8 mouse cellular contexts compared by ENCODE assay signal in genomic region chr6:134439401-134440021, GRCm38 (mm10). TPM values are rescaled to one million over a fixed set of nuclear protein-coding genes. Genes with fewer than 3 reads are reported as not detected.
DNase-seq lines count a peak whose midpoint lies in the region; ATAC-seq lines count a peak whose summit lies in the region.

No protein-coding gene starts in this region.

- H3K36me3 ChIP-seq in forebrain, embryonic 15.5 days = no peaks in the 10 kb centered on the region
- no peaks in the 10 kb centered on the region for H3K36me3 ChIP-seq in neural tube, embryonic 14.5 days (ENCODE audit: control insufficient read depth, insufficient read depth, low read length)

- 5% methylated on average over 23 of the region's 23 CpGs for WGBS in forebrain, embryonic 15.5 days
- 5% methylated on average over 23 of the region's 23 CpGs for WGBS in neural tube, embryonic 14.5 days

- peaks cover 16% of the 10 kb centered on the region for H3K4me1 ChIP-seq in forebrain, embryonic 15.5 days
- peaks cover 6% of the 10 kb centered on the region; the same call in 1 of the 2 replicates for H3K4me1 ChIP-seq in neural tube, embryonic 14.5 days (ENCODE audit: control insufficient read depth, insufficient read depth, low read length)

- DNase-seq in NIH3T3 (ENCODE audit: low read depth) = peak; percentile 91
- DNase-seq in cerebellum, adult 11 months = peak; percentile 6
- peak; percentile 30 to 35 for DNase-seq in heart, postnatal 14 days
- DNase-seq in left cerebral cortex, postnatal 14 days (ENCODE audit: low spot score in 2 of 2) = peak; percentile 50 to 67
- DNase-seq in thymus, postnatal 14 days = no peak
- no peak for DNase-seq in thymus, postnatal 0 days (ENCODE audit: low spot score)

- intact Hi-C loops in heart, postnatal 14 days (cut with DNase I) = no loop called here
- intact Hi-C loops in left cerebral cortex, postnatal 14 days (cut with DNase I) = no loop called here

- H3K27me3 ChIP-seq in forebrain, embryonic 15.5 days = no peaks in the 10 kb centered on the region
- H3K27me3 ChIP-seq in neural tube, embryonic 14.5 days (ENCODE audit: control insufficient read depth, insufficient read depth, low read length) = no peaks in the 10 kb centered on the region

- ATAC-seq in forebrain, embryonic 15.5 days (replicated peaks) = peak; percentile 92
- peak; percentile 86 for ATAC-seq in neural tube, embryonic 14.5 days (ENCODE audit: low read depth)

- H3K4me2 ChIP-seq in forebrain, embryonic 15.5 days (replicated peaks) = peak overlapping the region; percentile 51
- H3K4me2 ChIP-seq in neural tube, embryonic 14.5 days (ENCODE audit: low read depth, low read length) = peak overlapping the region; percentile 51

- peak overlapping the region; percentile 33 for H3K4me3 ChIP-seq in forebrain, embryonic 15.5 days
- H3K4me3 ChIP-seq in neural tube, embryonic 14.5 days (ENCODE audit: low read depth, low read length) = peak overlapping the region; percentile 17

- H3K27ac ChIP-seq in forebrain, embryonic 15.5 days (replicated peaks) = peak overlapping the region; percentile 71
- H3K27ac ChIP-seq in neural tube, embryonic 14.5 days (ENCODE audit: low read depth, low read length) = peak overlapping the region; percentile 74

- H3K9me3 ChIP-seq in forebrain, embryonic 15.5 days = no peaks in the 10 kb centered on the region
- no peaks in the 10 kb centered on the region for H3K9me3 ChIP-seq in neural tube, embryonic 14.5 days (ENCODE audit: control insufficient read depth, low read length)

- H3K9ac ChIP-seq in forebrain, embryonic 15.5 days (replicated peaks) = peak overlapping the region; percentile 31
- H3K9ac ChIP-seq in neural tube, embryonic 14.5 days (replicated peaks; ENCODE audit: low read depth, low read length) = peak overlapping the region; percentile 47

RNA-seq across cellular contexts. Expression of gene Bcl2l14, which starts 43.4 kb away (rescaled TPM):
- polyA plus RNA-seq in forebrain, embryonic 15.5 days (2015; fragmentation: Nextera tagmentation; extraction: Ambion mirVana) = not detected in 2 replicates
- total RNA-seq in heart, postnatal 14 days (2021) = not detected
- not detected for total RNA-seq in left cerebral cortex, postnatal 14 days (2021)
- 0.09 TPM in 1 of 2 replicates, not detected in the other for polyA plus RNA-seq in neural tube, embryonic 14.5 days (2014; fragmentation: Nextera tagmentation; extraction: Ambion mirVana)
- polyA plus RNA-seq in thymus, postnatal 0 days (2015; fragmentation: Nextera tagmentation; extraction: Ambion mirVana) = 13.9 and 15.0 TPM in 2 replicates

Comparison
In these comparisons a context has a peak if more than half of its experiments do, and no peak if none do; other contexts are left out.
1. DNase-seq: peak in NIH3T3 (single experiment), cerebellum, adult 11 months (single experiment), heart, postnatal 14 days (2 of 2) and left cerebral cortex, postnatal 14 days (2 of 2); none in thymus, postnatal 14 days (single experiment) and thymus, postnatal 0 days (single experiment).
2. RNA of gene Bcl2l14, which starts 43.4 kb away (polyA plus RNA-seq): 13.9 to 15.0 TPM in thymus, postnatal 0 days; 0.09 TPM in neural tube, embryonic 14.5 days and not detected in forebrain, embryonic 15.5 days; every median in the first group is over 10 times any median in the second.